Mouse (Mus musculus) stomach, embryonic 16.5 days (tissue): ENCODE measurements at regions not wholly inside any gene's neighbourhood (a gene's known extent, or its start where the extent isn't known, plus 50 kb on each side); places are given as distances from the start of the nearest gene placed in this dataset.
A peak's percentile ranks its signal among the peaks of the same experiment; 100 is the strongest.

Experiments
- ATAC-seq: fragments of 200-750 bp; cut with Nextera tagmentation; 2 replicates; pipeline ENCODE4 v1.8.0; 2017; ENCODE audit warnings: moderate number of reproducible peaks, moderate TSS enrichment; ENCODE audit not compliant: insufficient read depth, low FRiP score
- H3K27ac ChIP-seq: fragments of 300-500 bp; sonication (generic); 2 replicates; pipeline ENCODE4 v1.5.1; 2014; ENCODE audit warnings: low read length
- H3K27me3 ChIP-seq: fragments of 300-500 bp; sonication (generic); 2 replicates; pipeline ENCODE4 v1.6.1; 2014; ENCODE audit warnings: low read length, control low read depth, mixed read lengths; ENCODE audit not compliant: control insufficient read depth, insufficient read depth
- H3K36me3 ChIP-seq: fragments of 300-500 bp; sonication (generic); 2 replicates; pipeline ENCODE4 v1.6.1; 2014; ENCODE audit warnings: low read length; ENCODE audit not compliant: control insufficient read depth, insufficient read depth
- H3K4me1 ChIP-seq: fragments of 300-500 bp; sonication (generic); 2 replicates; pipeline ENCODE4 v1.6.1; 2014; ENCODE audit warnings: low read length, control low read depth, mixed read lengths; ENCODE audit not compliant: control insufficient read depth, insufficient read depth
- H3K4me2 ChIP-seq: fragments of 300-500 bp; sonication (generic); 2 replicates; pipeline ENCODE4 v1.6.1; 2014; ENCODE audit warnings: low read depth, low read length, mixed read lengths
- H3K4me3 ChIP-seq: fragments of 300-500 bp; sonication (generic); replicated peaks from 2 replicates; pipeline ENCODE4 v1.5.1; 2014; ENCODE audit warnings: mild to moderate bottlenecking, low read length
- H3K9ac ChIP-seq: fragments of 300-500 bp; sonication (generic); 2 replicates; pipeline ENCODE4 v1.6.1; 2014; ENCODE audit warnings: low read length
- H3K9me3 ChIP-seq: fragments of 300-500 bp; sonication (generic); replicated peaks from 2 replicates; pipeline ENCODE4 v1.6.1; 2016; ENCODE audit warnings: low read length, control low read depth; ENCODE audit not compliant: control insufficient read depth
- WGBS: fragments of 180-500 bp; shearing (Covaris S2); extraction: QIAGEN DNeasy Blood & Tissue Kit; methylation state at CpG from one replicate; pipeline ENCODE4 v1.1.7; 2014; 5-methylcytosine and 5-hydroxymethylcytosine counted together

- Histone ChIP-seq H3K36me3 (no peaks in the 10 kb centered on the region), H3K27me3 (no peaks in the 10 kb centered on the region; the same call in 1 of the 2 replicates), H3K4me2 (no peak overlapping the region), H3K4me3 (no peak overlapping the region), H3K9ac (no peak overlapping the region), H3K4me1 (no peaks in the 10 kb centered on the region), H3K27ac (no peak overlapping the region), H3K9me3 (no peaks in the 10 kb centered on the region)
- 32% methylated on average over 6 of the region's 6 CpGs for WGBS
- ATAC-seq, result peak; percentile 50; the same call in 1 of the 2 replicates
Observed at GRCm38 (mm10) chr8:26345078-26345477, 225.7 kb downstream of the Gm45692 start.

- 75% methylated on average over 7 of the region's 7 CpGs for WGBS
- Histone ChIP-seq H3K36me3 (no peaks in the 10 kb centered on the region), H3K27me3 (no peaks in the 10 kb centered on the region; the same call in 1 of the 2 replicates), H3K9me3 (no peaks in the 10 kb centered on the region), H3K4me1 (peaks cover 6% of the 10 kb centered on the region; the same call in 1 of the 2 replicates), H3K9ac (no peak overlapping the region), H3K4me3 (no peak overlapping the region), H3K27ac (no peak overlapping the region), H3K4me2 (no peak overlapping the region)
- ATAC-seq, result no peak
Observed at GRCm38 (mm10) chr8:26349231-26349630, 229.9 kb downstream of the Gm45692 start.

- peaks cover 6% of the 10 kb centered on the region; the same call in 1 of the 2 replicates for H3K4me1 ChIP-seq
- H3K4me3 ChIP-seq, result no peak overlapping the region
- no peaks in the 10 kb centered on the region; the same call in 1 of the 2 replicates for H3K27me3 ChIP-seq
- H3K27ac ChIP-seq, result no peak overlapping the region
- 68% methylated on average over 3 of the region's 3 CpGs for WGBS
- H3K36me3 ChIP-seq, result no peaks in the 10 kb centered on the region
- H3K9me3 ChIP-seq, result no peaks in the 10 kb centered on the region
- H3K9ac ChIP-seq, result no peak overlapping the region
- H3K4me2 ChIP-seq, result no peak overlapping the region
- ATAC-seq, result no peak
Observed at GRCm38 (mm10) chr8:26349854-26350253, 230.5 kb downstream of the Gm45692 start.

GRCm38 (mm10) chr8:26350616-26351015 lies 231.3 kb downstream of the Gm45692 start:
- H3K9ac ChIP-seq, result no peak overlapping the region
- no peaks in the 10 kb centered on the region for H3K36me3 ChIP-seq
- no peak overlapping the region; the same call in 1 of the 2 replicates for H3K27ac ChIP-seq
- H3K27me3 ChIP-seq, result peaks cover 4% of the 10 kb centered on the region; the same call in 1 of the 2 replicates
- no peak for ATAC-seq
- 78% methylated on average over 4 of the region's 4 CpGs for WGBS
- H3K4me3 ChIP-seq, result no peak overlapping the region
- peaks cover 6% of the 10 kb centered on the region; the same call in 1 of the 2 replicates for H3K4me1 ChIP-seq
- H3K4me2 ChIP-seq, result no peak overlapping the region
- no peaks in the 10 kb centered on the region for H3K9me3 ChIP-seq

GRCm38 (mm10) chr8:26351643-26352540 lies 232.6 kb downstream of the Gm45692 start:
- Histone ChIP-seq H3K36me3 (no peaks in the 10 kb centered on the region), H3K27me3 (peaks cover 4% of the 10 kb centered on the region; the same call in 1 of the 2 replicates), H3K27ac (peak overlapping the region; percentile 98), H3K4me3 (peak overlapping the region; percentile 30), H3K4me1 (peaks cover 6% of the 10 kb centered on the region; the same call in 1 of the 2 replicates), H3K4me2 (peak overlapping the region; percentile 56), H3K9ac (peak overlapping the region; percentile 59), H3K9me3 (no peaks in the 10 kb centered on the region)
- 16% methylated on average over 21 of the region's 21 CpGs for WGBS
- ATAC-seq, result peak; percentile 87

- Histone ChIP-seq H3K9ac (peak overlapping the region; percentile 50; the same call in 1 of the 2 replicates), H3K36me3 (no peaks in the 10 kb centered on the region), H3K9me3 (no peaks in the 10 kb centered on the region), H3K4me3 (peak overlapping the region; percentile 30), H3K27ac (peak overlapping the region; percentile 98), H3K4me2 (peak overlapping the region; percentile 56), H3K4me1 (peaks cover 6% of the 10 kb centered on the region; the same call in 1 of the 2 replicates), H3K27me3 (0 out of 2 replicates have a peak, but pooled peaks cover 4% of the 10 kb centered on the region)
- ATAC-seq, result peak; percentile 87
- WGBS, result 34% methylated on average over 9 of the region's 9 CpGs
Observed at GRCm38 (mm10) chr8:26352541-26353010, 233.2 kb downstream of the Gm45692 start.

GRCm38 (mm10) chr8:26353476-26353875 lies 234.1 kb downstream of the Gm45692 start:
- no peak overlapping the region for H3K4me3 ChIP-seq
- 53% methylated on average over 3 of the region's 3 CpGs for WGBS
- H3K9me3 ChIP-seq, result no peaks in the 10 kb centered on the region
- ATAC-seq, result no peak
- H3K9ac ChIP-seq, result no peak overlapping the region
- H3K4me2 ChIP-seq, result no peak overlapping the region
- H3K4me1 ChIP-seq, result peaks cover 6% of the 10 kb centered on the region; the same call in 1 of the 2 replicates
- 0 out of 2 replicates have a peak, but pooled peaks cover 4% of the 10 kb centered on the region for H3K27me3 ChIP-seq
- H3K27ac ChIP-seq, result peak overlapping the region; percentile 98
- no peaks in the 10 kb centered on the region for H3K36me3 ChIP-seq

GRCm38 (mm10) chr8:26354516-26354915 lies 235.2 kb downstream of the Gm45692 start:
- Histone ChIP-seq H3K4me3 (no peak overlapping the region), H3K27me3 (0 out of 2 replicates have a peak, but pooled peaks cover 4% of the 10 kb centered on the region), H3K27ac (peak overlapping the region; percentile 98), H3K9me3 (no peaks in the 10 kb centered on the region), H3K9ac (no peak overlapping the region), H3K4me1 (peaks cover 6% of the 10 kb centered on the region; the same call in 1 of the 2 replicates), H3K4me2 (no peak overlapping the region), H3K36me3 (no peaks in the 10 kb centered on the region)
- 15% methylated on average over 4 of the region's 4 CpGs for WGBS
- no peak for ATAC-seq

GRCm38 (mm10) chr8:26356801-26357200 lies 237.5 kb downstream of the Gm45692 start:
- WGBS, result 79% methylated on average over 8 of the region's 8 CpGs
- ATAC-seq, result no peak
- H3K4me2 ChIP-seq, result no peak overlapping the region
- H3K4me1 ChIP-seq, result no peaks in the 10 kb centered on the region
- H3K36me3 ChIP-seq, result no peaks in the 10 kb centered on the region
- H3K4me3 ChIP-seq, result no peak overlapping the region
- H3K27ac ChIP-seq, result no peak overlapping the region
- no peaks in the 10 kb centered on the region for H3K9me3 ChIP-seq
- H3K9ac ChIP-seq, result no peak overlapping the region
- H3K27me3 ChIP-seq, result 0 out of 2 replicates have a peak, but pooled peaks cover 4% of the 10 kb centered on the region
